Mouse (Mus musculus): ENCODE measurements around the gene Dnah17.

DNA sequence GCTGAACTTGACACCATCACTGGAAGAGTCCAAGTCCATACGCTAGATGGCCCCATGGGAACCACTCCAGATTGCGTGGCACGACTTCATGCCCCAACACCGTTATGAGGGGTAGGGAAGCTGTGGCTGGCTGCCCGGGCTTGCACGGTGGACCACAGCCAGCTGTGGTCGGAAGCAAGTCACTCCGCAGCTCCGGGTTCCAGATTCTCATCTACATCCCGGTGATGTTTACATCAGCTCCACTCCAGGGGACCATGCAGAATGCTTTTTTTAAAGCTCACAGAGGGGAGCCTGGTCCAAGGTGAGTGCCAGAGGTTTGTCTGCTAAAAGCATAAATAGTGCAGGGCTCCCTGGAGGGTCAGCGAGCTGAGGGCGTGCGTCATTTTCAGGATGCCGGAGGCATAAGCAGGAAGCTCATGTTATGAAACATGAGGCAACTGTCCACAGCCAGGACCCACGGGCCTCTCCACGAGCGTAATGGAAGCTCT, 55.4 kb downstream of the Dnah17 start:
- TF ChIP-seq POLR2AphosphoS2 (IDR thresholded peaks at IDR 0.05; ENCODE audit: insufficient read length, low read depth) (no peak), E2F4 (IDR thresholded peaks at IDR 0.05; ENCODE audit: insufficient read depth) (no peak), POLR2A (IDR thresholded peaks at IDR 0.05; ENCODE audit: insufficient read length, low read depth) (no peak), MYOD1 (IDR thresholded peaks at IDR 0.05; ENCODE audit: control insufficient read depth in 1 of 3, insufficient read length in 2 of 3, low read depth in 2 of 3) (no peak), SRF (IDR thresholded peaks at IDR 0.05; ENCODE audit: control insufficient read depth, insufficient read length, low read depth) (no peak), CEBPB (IDR thresholded peaks at IDR 0.05; ENCODE audit: insufficient read depth, poor library complexity, severe bottlenecking) (no peak), MYOG (IDR thresholded peaks at IDR 0.05; ENCODE audit: control insufficient read depth in 1 of 3, insufficient read depth in 1 of 3, insufficient read length in 2 of 3, low read depth in 2 of 3) (no peak), TCF3 (IDR thresholded peaks at IDR 0.05; ENCODE audit: insufficient read length, low read depth) (no peak), TCF12 (IDR thresholded peaks at IDR 0.05; ENCODE audit: insufficient read depth, poor library complexity, severe bottlenecking) (no peak), MAX (IDR thresholded peaks at IDR 0.05; ENCODE audit: low read depth) (no peak)
